Mouse (Mus musculus) small intestine, adult 2 months (tissue): ENCODE results near the gene Msh6.

Experiments
- CTCF ChIP-seq: fragments of 200-500 bp; IDR thresholded peaks from 2 replicates; pipeline ENCODE4 v1.5.1; 2012; ENCODE audit warnings: low read depth, mild to moderate bottlenecking, control low read depth, inconsistent platforms, low read length, moderate library complexity, mixed read lengths; ENCODE audit not compliant: insufficient replicate concordance, insufficient read length; ENCODE audit errors: extremely low read depth
- POLR2A ChIP-seq: fragments of 200-500 bp; IDR thresholded peaks from 2 replicates; pipeline ENCODE4 v1.6.1; 2012; ENCODE audit warnings: low read depth, mild to moderate bottlenecking, control low read depth, inconsistent platforms, low read length, moderate library complexity

GRCm38 (mm10) chr17:88034418-88034817 is 59.6 kb downstream of the Msh6 start:
- no peak for TF ChIP-seq POLR2A
- no peak for TF ChIP-seq CTCF
